Mouse (Mus musculus) lung, postnatal 25 days (tissue): ENCODE results near the gene 1600002K03Rik.
A peak's percentile ranks its signal among the peaks of the same experiment; 100 is the strongest.
"Not testable (repeated sequence)": the region's sequence is repeated elsewhere in the genome, so short reads cannot be mapped to it uniquely, and the experiment has no call there.

Source experiments
- DNase-seq: peaks from one replicate; pipeline ENCODE4 v3.0.0; 2022; ENCODE audit warnings: low spot score

Gene 1600002K03Rik

GRCm38 (mm10) chr10:80153713-80154112, 19.0 kb upstream of the 1600002K03Rik start:
- DNase-seq = no peak

- no peak for DNase-seq
These were observed 18.4 kb upstream of the 1600002K03Rik start for GRCm38 (mm10) chr10:80154384-80154783.

- DNase-seq = no peak
These were observed 17.5 kb upstream of the 1600002K03Rik start for GRCm38 (mm10) chr10:80155277-80155676.

- DNase-seq = no peak
These were observed 16.6 kb upstream of the 1600002K03Rik start for GRCm38 (mm10) chr10:80156002-80156751.

DNA sequence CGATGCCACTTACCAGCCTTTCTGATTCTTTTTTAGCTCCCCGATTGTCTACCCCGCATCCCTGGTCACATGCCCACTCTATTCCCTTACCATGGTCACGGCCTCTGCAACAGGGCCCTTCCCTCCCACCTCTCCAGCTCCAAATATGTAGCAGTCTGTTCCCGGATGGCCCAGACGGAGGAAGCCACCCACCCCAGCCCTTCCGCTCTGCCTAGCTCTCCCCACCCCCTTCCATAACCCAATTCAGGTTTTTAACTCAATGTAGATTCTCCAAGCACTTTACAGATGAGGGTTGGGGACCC, 16.0 kb upstream of the 1600002K03Rik start:
- peak; percentile 71 for DNase-seq

DNA sequence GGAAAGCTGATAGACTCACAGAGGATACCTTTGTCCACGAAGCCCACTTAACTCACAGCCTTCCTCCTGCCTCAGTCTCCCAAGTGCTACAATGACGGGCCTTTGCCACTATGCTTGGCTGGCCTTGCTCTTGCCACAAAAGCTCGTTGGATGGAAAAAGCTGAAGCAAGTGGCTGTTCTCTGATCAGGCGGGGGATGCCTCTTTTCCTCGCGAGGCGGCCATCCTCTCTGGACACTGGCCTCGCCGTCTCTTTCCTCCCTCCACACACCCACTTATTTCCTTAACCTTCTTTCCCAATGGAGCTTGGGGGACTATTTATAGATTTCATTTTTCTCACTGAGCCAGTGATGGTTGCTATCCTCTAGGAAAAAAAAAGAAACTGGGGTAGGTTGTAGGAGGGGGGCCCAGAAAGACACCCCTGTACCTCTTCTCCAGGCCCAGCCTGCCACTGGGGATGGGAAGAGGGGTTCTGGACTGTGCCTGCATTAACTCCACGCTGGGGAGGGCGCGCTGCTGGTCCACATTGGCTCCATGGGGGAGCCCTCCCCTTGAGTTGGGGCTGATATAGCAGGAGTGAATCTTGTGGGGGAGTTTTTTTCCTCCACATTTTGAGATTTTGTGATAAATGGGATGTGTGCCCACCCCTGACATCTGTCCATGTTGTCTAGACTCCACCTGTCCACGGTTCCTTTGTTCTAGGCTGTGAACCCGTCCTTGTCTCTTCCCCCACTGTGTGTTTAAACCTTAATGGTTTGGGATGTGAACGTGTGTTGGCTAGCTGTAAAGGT, 15.4 kb upstream of the 1600002K03Rik start:
- no peak for DNase-seq

DNA sequence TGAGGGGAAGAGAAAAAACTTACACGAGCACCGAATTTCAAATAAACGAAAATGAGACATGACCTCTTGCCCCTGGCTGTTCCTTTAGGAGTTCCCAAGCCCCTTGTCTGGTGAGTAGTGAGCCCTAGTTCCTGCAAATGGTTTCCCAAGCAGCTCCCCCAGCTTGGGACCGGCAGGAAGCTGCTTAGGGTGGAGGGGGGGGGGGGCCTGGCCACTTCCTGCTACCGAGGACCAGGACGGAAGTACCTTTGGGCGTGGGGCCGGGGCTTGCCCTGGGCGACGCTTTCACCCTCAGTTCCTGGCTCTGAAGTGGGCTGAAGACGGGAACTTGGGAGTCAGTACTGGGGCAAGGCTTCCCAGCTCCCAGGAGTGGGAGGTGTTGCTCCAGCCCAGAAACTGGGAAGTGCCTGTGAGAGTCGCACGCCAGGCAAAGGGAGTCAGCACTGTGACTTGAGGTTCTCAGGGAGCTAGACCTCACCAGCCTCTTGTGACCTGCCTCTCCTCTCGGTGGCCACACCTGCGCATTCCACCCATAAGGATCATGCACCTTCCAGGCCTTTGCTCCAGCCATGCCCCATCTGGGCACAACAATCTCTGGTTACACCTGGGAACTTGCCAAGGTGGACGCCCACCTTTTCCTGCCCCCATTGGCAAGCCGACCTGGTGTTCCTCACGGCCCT, 14.3 kb upstream of the 1600002K03Rik start:
- DNase-seq = peak; percentile 90

- DNase-seq = peak; percentile 72
These were observed 13.7 kb upstream of the 1600002K03Rik start for GRCm38 (mm10) chr10:80159021-80159560.

GRCm38 (mm10) chr10:80159561-80160454, 12.9 kb upstream of the 1600002K03Rik start:
- peak; percentile 100 for DNase-seq

DNA sequence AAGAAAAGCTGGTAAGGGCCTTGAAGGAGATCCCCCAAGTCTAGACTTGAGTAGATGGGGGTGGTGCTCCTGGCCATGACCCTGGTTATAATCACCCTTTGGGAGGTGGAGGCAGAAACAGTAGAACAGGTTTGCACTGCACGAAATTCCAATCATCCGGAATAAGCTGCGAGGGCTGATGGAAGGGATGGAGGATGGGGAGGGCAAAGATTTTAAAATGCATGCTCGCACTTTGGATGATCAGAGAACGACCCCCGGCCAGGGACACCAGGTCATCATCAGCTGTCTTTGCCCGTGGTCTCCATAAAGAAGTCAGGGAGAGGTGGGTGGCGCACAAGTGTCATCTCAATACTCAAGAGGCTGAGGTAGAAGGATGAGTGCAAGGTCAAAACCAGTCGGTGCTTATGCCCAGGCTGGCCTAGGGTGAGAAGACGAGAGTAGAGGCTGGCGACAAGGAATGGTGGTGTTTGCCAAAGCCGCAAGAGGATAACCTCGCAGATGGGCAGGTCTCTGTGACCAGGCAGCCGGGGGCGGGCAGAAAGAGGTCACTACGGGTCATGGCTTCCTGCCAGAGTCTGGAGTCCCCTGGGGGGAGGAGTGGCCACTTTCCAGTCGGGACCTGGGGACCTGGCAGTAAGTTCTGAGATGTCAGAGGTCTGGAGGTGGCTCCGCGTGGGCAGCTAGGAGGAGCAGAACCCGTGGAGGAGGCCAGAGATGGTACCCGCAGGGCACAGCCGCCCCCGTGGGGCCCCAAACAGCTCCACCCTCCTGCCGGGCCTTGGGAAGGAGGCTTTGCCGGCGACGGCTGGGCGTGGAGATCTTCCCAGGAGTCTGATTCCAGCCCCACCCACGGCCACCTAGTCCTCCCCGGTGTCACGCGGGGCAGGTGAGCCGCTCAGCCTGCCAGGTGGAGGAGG, 12.0 kb upstream of the 1600002K03Rik start:
- peak; percentile 89 for DNase-seq

DNA sequence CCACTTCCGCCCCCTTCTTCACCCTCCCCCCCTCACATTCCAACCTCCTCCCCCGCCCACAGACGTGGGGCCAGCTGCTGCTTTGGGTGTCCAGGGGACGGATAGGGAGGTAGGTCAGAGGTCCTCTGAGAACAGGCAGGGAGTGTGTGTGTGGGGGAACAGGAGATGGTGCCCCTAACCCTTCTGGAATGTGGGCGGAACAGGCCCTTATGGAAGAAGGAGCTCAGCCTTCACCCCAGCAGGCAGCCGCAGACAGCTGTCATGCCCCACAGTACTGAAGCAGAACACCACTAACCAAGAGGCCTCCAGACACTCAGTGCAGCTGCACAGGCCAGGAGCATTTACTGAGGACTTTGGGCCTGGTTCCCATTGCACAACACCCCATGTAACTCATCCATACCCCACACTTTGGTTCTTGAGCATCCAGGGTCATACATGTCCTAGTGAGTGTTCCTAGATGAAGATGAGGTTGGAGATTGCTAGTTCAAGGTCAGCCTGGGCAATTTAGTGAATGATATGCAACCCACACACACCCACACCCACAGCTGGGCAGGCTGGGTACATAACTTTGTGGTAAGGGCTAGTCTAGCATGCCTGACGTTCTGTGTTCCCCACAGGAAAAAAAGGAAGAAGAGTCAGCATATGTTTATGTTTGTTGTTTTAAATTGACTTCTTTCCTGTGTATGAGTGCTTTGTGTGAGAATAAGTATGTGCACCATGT, 11.1 kb upstream of the 1600002K03Rik start:
- DNase-seq = no peak

DNA sequence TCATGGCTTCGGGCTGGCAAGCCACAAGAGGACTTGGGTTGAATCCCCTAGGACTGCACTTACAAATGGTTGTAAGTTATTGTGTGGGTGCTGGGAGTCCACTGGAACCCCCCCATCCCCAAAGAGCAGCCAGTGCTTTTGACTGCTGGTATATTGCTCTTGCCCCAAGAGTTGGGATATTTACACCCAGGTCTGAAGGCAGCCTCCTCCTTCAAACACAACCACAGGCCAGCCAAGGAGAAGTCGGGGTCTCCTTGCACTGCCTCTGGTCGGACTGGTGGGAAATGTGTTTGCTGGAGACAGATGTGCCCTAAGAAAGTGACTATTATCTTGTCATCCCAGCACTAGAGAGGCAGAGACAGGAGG, 10.5 kb upstream of the 1600002K03Rik start:
- no peak for DNase-seq

- DNase-seq = no peak
These were observed 9.9 kb upstream of the 1600002K03Rik start for GRCm38 (mm10) chr10:80162716-80163299.

DNA sequence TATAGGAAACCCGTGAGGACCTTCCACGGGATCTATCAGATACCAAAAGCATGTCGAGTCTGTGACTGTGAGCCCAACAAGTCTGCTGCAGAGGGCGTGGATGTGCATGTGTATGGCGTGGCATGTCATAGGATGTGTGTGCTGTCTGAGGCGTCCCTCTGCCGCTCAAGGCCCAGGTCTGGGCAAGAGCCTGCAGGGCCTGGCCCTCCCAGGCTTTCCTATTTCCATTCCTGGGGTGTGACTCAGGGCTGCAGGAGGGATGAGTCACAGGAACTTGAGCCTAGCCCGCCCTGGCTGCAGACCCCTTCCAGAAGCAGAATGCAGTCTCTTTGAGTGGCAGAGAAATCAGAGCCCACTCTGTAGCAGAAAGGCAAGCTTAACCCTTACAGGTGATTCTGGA, 9.0 kb upstream of the 1600002K03Rik start:
- no peak for DNase-seq

DNA sequence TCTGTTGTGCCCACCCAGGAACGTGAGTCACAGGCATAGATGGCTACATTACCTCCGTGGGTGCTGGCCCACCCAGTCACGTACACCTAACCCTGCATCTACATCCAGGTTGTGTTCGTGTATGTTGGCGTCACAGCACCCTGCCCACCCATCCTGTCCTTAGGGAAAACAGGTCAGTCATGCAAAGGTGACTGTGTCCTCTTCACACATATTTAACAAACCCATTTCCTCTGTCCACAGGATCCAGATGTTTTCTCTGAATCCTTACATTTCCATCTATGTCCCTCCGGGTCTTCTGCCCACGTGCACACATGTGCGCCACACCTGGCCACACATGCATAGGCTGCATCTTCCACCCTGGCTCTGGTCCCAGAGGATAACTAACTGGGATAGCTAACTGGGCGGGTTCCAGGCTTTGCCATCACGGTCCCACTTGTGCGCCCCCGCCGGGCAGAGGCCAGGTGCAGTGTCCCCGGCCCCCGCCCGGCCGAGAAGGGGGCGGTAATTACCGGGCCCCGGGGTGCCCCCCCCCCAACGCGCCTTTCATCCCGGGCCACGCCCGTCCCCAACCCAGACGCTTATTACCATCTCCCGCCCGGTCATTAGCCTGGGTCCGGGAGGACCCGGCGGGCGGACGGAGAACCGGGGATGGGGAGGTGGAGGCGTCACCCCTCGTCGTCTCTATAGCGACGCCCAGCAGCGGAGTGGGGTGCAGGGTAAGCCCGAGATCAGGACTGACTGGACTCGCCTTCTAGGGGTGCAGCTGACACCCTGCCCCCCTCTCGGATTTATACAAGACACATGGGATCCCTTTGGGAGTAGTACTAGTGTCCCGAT, 8.4 kb upstream of the 1600002K03Rik start:
- DNase-seq = no peak

GRCm38 (mm10) chr10:80164998-80165344, 7.8 kb upstream of the 1600002K03Rik start:
- peak; percentile 99 for DNase-seq

- no peak for DNase-seq
These were observed 7.2 kb upstream of the 1600002K03Rik start, which contains the start of gene Cirbp for GRCm38 (mm10) chr10:80165392-80166128. Cirbp (plus strand) TSS chr10:80165985.

GRCm38 (mm10) chr10:80166136-80166535, 6.6 kb upstream of the 1600002K03Rik start:
- DNase-seq = not testable (repeated sequence)
